Mouse (Mus musculus) Patski (cell line): ENCODE measurements around the gene Mettl3. TPM values are rescaled to one million over a fixed set of nuclear protein-coding genes. Genes with fewer than 3 reads are reported as not detected.

Source experiments
- ATAC-seq: fragments of 100-300 bp; one replicate; pipeline ENCODE4 v1.8.0; 2021
- CTCF ChIA-PET: fragments of 350-600 bp; sonication (Branson Sonifier 250); formaldehyde crosslinking; loops from one replicate; lab custom pipeline; 2022; ENCODE audit warnings: inconsistent platforms; lab: Charles Lee
- POLR2A ChIA-PET: fragments of 350-600 bp; sonication (Branson Sonifier 250); formaldehyde crosslinking; loops from one replicate; lab custom pipeline; 2022; ENCODE audit warnings: antibody characterized with exemption, inconsistent platforms; lab: Charles Lee
- DNase-seq: peaks from one replicate; pipeline ENCODE4 v3.0.0-alpha.2; 2011; ENCODE audit warnings: low read depth, low spot score
- H3K27me3 ChIP-seq: fragments of 371-371 bp; one replicate; pipeline ENCODE4 v1.5.1; 2021
- CTCF ChIP-seq: fragments of 100-300 bp; IDR thresholded peaks from one replicate; pipeline ENCODE4 v1.5.1; 2021
- in situ Hi-C: fragments of 300-500 bp; cut with MboI; formaldehyde crosslinking; loops from 3 replicates; pipeline ENCODE4 v1.11.1; 2018; ENCODE audit warnings: low pct_unique_long_range_greater_than_20kb, mixed read lengths
- polyA plus RNA-seq: library from polyadenylated mRNA; unstranded; gene quantifications from one replicate; pipeline ENCODE4 v1.2.3, GENCODE M21; 2021

Mettl3 gene
- polyA plus RNA-seq, 1 experiment from 2014 or later, result 28.7 TPM

DNA sequence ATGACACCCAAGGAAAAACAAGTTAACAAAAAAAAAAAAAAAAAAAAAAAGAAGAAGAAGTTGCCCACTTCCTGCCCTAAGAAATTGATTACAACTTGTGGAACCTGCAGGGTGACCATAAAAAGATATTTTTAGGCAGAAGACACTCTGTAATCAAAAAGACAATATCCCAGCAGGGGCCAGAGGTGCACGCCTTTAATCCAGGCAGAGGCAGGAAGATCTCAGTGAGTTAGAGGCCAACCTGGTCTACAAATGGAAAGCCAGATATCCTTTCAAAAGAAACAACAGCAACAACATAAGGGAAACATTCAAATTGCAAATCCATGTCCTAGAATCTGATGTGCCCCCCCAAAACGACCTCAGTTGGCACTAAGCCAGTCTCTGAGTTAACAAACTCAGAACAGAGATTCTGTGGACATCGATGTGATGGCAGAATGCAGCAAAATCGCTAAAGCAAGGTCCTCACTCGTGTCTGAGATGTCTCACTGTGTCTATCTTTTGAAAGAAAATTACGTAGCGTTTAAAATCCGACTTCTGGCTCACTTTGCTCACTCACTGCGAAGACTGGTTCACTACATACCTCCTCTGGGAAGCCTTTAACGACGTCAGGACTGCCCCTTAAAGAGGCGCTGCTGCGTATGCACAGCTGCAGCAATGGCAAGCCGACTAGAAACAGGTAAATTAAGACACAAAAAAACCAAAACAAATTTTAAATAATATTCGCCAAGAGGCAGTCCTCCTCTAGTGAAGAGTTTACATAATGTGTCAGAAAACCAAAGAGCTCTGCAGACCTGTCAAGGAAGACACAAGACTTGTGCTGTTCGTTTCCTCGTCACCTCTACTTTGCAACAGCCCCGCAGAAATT lies 48.4 kb downstream of the Mettl3 start:
- CTCF ChIA-PET, result interaction anchor here (1.0 to 2.6 kb wide), 4 partner anchors 8 to 22 kb away, joined by 4 to 9 read pairs (median 5); partner anchors contain the start of genes Rab2b and Tox4
- TF ChIP-seq CTCF, result no peak
- in situ Hi-C loops, result no loop called here
- H3K27me3 ChIP-seq, result no peaks in the 10 kb centered on the region
- ATAC-seq (no peak), DNase-seq (no peak)
- POLR2A ChIA-PET, result interaction anchor here (0.5 to 1.6 kb wide), 3 partner anchors 12 to 57 kb away, joined by 3 to 11 read pairs (median 5); no protein-coding TSS in a partner anchor

DNA sequence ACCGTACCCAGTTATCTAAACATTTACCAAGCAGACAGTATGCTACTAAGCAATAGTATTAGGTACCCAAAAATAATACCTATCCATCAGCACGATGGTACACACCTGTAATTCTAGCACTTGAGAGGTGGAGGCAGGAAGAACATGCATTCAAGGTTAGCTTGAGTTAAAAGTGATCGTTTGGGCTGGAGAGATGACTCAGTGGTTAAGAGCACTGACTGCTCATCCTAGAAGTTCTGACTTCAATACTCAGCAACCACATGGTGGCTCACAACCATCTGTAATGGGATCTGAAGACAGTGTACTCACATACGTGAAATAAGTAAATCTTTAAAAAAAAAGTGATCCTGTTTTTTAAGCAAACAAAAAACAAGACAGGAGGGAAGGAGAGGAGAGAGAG lies 58.8 kb downstream of the Mettl3 start:
- in situ Hi-C loops, result no loop called here
- ATAC-seq (no peak), DNase-seq (no peak)
- ChIA-PET POLR2A (no interaction called here), CTCF (no interaction called here)
- TF ChIP-seq CTCF, result no peak
- H3K27me3 ChIP-seq, result no peaks in the 10 kb centered on the region

Other genes starting within 250 kb of the Mettl3 start
- 359 TPM for gene Hnrnpc, start 201.1 kb downstream of the Mettl3 start, polyA plus RNA-seq
- gene Rpgrip1, start 194.4 kb downstream of the Mettl3 start, polyA plus RNA-seq, result 6.4 TPM
- gene Supt16, start 107.7 kb downstream of the Mettl3 start, polyA plus RNA-seq, result 65.7 TPM
- gene Chd8, start 47.3 kb downstream of the Mettl3 start, polyA plus RNA-seq, result 64.4 TPM
- gene Tox4, start 26.0 kb downstream of the Mettl3 start, polyA plus RNA-seq, result 38.8 TPM
- 20.5 TPM for gene Rab2b, start 25.6 kb downstream of the Mettl3 start, polyA plus RNA-seq
- gene Sall2, start 23.6 kb upstream of the Mettl3 start, polyA plus RNA-seq, result 16.8 TPM
- not detected for gene Olfr1513, start 51.3 kb upstream of the Mettl3 start, polyA plus RNA-seq
- gene Olfr1512, start 74.0 kb upstream of the Mettl3 start, polyA plus RNA-seq, result not detected
- gene Olfr1511, start 92.3 kb upstream of the Mettl3 start, polyA plus RNA-seq, result not detected
- not detected for gene Olfr1510, start 109.2 kb upstream of the Mettl3 start, polyA plus RNA-seq
- gene Olfr1509, start 137.9 kb upstream of the Mettl3 start, polyA plus RNA-seq, result not detected
- gene Olfr1508, start 162.4 kb upstream of the Mettl3 start, polyA plus RNA-seq, result not detected
- not detected for gene Olfr1507, start 190.6 kb upstream of the Mettl3 start, polyA plus RNA-seq